Mouse (Mus musculus) lung, postnatal 4 days (tissue): ENCODE measurements around the gene Dnhd1.
"Not testable (repeated sequence)": the region's sequence is repeated elsewhere in the genome, so short reads cannot be mapped to it uniquely, and the experiment has no call there.

Source experiments
- DNase-seq, 2 experiments: peaks; one replicate each; pipeline ENCODE4 v3.0.0; 2021

Dnhd1 gene

DNA sequence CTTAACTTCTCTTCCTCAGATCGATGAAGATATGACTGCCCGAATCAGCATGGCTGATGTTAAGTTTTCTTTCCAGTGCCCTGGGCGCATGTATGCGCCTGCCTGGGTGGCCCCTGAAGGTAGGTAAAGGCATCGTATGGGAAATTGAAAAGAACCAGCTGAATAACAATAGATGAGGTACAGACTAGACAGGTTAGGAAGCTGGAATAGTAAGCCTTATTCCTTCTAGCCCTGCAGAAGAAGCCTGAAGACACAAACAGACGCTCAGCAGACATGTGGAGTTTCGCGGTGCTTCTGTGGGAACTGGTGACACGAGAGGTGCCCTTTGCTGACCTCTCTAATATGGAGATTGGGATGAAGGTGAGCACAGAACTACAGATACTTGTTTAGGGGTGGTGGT is 91.4 kb downstream of the Dnhd1 start:
- no peak for DNase-seq

DNA sequence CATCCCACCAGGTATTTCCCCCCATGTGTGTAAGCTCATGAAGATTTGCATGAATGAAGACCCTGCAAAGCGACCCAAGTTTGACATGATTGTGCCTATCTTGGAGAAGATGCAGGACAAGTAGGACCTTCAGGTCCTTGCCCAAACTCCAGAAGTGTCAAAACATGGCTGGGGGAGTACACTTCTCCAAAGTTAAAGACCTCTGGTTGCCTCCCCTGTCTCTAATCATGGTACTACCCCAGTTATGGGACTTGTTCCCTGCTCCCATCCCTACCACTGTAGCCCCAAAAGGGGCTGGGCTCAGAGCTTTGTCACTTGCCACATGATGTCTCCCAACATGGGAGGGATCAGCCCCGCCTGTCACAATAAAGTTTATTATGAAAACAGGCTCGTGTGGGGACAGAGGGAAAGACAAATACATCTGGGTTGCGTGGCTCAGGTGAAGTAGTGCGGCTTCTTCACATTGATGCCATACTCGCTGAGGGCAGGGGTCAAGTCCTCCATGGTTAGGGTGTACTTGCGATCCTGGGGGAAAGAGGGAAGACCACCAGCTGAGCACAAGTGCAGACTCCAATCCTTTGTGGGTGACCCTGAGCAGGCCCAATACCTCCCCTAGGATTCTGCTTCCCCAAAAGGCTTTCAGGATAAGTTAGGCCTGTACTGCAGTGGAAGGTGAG is 92.0 kb downstream of the Dnhd1 start:
- DNase-seq = not testable (repeated sequence)

DNA sequence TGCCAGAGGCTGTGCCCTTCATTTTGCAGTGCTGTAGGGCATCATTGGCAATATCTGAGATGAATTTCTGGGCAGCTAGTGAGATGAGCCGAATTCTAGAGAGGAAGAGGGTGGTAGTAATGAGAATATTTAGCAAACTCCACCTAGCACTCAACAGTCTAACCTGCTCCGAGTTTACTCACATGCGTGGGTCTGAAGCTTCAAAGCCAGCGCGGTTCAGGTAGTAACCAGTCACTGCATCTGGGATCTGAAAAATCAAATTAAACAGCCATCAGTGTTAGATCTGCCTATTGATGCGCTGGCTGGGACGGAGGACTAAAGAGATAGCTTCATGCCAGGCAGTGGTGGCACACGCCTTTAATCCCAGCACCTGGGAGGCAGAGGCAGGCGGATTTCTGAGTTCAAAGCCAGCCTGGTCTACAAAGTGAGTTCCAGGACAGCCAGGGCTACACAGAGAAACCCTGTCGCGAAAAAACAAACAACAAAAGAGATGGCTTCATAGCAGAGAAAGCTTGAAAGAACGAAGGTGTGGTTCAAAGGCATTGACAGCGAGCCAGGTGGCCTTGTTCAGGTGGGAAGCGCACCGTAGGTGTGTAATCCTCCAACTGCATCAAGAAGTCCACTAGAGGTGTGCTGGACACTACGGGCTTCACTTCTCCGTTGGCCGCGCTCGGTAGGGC is 92.8 kb downstream of the Dnhd1 start:
- DNase-seq = not testable (repeated sequence)

DNA sequence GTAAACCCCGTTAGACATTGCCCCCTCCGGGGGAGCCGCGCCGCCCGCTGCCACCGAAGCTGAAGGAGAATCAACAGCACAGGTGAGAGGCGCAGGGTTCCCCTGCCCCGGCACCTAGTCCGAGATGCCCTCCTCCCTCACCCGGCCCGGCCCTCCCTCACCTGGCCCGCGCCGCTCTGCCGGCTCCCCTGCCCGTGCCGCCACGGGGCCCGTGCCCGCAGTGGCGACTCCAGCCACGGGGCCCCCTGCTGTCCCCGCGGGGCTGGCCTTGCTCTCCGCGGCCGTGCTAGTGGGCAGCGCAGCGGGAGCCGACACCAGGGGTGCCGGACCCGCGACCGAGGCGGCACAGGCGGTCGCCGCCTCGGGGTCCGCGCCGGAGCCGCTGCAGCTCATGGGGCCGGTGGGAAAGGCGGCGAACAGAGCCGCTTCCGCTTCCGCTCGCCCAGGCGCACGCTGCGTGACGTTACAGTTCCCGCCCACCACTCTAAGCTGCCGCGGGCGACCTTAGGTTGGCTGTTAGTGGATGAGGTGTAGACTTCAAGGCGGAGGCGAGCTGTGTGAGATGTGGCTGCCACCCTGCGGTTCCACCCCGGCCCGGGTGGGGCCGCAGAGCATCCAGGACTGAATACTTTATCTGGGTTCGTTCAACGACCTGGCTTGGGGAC is 93.4 kb downstream of the Dnhd1 start, which contains the start of gene Taf10:
Taf10 (minus strand) TSS at position 436 of the 665 bp plus-strand sequence.
- peak; percentile 92 to 93 for DNase-seq

DNA sequence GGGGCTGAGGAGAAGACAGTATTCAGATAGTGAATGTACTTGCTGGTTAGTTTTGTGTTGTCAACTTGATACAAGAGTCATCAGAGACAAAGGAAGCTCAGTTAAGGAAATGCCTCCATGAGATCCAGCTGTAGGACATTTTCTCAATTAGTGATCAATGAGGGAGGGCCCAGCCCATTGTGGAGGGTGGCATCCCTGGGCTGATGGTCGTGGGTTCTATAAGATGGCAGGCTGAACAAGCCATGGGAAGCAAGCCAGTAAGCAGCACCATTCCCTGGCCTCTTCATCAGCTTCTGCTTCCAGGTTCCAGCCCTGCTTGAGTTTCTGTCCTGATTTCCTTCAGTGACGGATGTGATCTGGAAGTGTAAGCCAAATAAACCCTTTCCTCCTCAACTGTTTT is 97.1 kb downstream of the Dnhd1 start:
- DNase-seq = no peak

DNA sequence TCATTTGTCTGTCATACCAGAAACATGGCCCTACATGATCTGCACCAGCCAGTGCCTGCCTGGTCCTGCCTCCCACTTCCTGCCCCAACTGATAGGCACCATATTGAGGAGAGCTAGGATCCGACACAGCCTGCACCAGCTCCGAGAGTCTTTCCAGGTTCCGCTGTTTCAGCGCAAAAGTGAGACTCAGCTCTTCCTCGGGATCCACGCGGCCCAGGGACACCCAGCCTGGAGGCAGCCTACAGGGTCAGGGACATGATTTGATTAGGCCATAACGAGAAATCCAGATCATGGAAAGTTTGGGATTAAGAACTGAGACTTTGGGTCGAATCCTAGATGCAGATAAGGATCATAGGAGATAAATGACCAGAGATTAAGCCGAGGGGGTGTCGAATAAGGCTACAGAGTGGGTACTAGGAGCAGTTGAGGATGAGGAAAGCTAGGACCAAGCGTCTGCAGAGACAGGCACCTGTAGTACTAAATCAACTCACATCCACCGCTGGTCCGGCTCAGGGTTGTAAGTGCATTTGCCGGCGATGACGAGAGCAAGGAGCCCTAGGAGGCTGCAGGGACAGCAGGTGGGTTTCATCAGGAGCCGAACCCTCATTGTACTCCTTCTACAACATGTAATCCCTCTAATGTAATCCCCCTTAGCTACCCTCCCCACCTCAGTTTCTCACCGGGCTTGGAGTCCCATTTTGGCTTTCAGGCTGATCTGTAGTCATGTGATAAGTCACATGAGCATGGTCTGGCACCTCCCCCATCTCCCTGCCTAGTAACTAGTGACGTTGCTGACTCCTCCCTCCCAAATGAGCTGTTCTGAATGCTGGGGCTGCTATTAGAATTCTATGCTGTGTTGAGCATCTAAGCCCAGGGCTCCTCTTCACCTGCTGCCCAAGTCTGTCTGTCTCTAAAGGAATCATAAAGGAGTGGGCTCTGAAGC is 101.1 kb downstream of the Dnhd1 start, which contains the start of gene Tpp1:
Tpp1 (minus strand) TSS at position 745 of the 943 bp plus-strand sequence.
- DNase-seq = peak; percentile 90 to 94

DNA sequence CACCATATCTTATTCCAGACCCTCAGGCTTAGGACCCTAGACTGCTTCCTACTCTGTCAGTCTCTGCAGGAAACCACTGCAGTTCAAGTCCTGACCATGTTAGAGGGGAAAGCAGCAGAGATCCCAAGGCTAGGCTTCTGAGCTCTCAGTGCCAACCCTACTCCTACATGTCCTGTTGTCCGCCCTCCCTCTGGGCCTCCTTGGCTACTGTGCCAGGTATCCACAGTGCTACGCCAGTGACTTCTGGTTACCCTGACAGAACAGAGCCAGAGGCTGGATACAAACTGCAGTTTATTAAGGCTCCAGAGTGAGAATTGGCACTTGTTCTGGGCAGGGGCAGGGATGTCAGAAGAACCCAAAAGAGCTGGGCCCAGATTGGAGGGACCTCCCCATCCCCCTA is 102.1 kb downstream of the Dnhd1 start:
- no peak for DNase-seq

DNA sequence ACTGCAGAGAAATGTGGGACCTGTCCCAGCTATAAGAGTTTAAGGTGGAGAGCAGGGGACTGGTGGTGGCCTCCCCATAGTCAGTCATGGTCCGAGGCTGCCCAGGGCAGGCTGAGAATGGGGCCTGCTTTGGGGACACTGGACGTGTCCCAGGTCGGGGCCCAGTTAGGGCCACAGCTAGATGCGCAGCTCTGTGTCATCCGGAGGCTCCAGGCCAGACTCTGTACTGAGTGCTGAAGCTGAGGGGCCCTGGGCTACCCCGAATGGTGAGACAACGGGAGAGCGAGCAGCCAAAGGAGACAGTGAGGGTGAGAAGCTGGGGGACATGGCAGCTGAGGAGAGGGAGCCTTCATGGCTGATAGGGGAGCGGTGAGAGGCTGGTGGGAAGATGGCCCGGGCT is 102.7 kb downstream of the Dnhd1 start:
- no peak for DNase-seq

DNA sequence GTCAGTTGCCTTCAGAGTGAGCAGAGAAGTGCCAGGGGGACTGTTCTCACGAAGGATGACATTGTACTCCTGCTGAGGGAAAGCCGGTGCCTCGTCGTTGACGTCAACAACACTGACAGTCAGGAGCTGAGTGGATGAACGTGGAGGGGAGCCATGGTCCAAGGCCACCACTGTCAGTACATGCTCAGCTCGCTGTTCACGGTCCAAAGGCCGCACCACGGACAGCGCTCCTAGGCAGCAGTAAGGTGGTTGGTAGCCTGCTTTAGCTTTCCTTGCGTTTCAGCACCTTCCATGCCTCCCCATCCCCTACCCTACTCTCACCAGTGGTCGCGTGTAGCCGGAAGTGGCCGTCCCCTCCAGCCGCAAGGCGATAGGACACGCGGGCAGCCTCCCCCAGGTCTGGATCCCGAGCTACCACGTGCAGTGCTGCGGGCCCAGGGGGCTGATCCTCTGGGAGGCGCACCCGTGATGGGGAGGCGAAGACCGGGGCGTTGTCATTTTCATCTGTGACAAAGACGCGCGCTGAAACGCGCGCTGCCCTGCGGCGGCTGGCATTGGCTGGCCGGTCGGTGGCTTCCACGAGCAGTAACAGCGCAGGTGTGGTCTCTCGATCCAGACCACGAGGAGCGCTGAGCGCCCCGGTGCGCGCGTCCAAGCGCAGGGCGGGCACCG is 111.3 kb downstream of the Dnhd1 start:
- DNase-seq = no peak

DNA sequence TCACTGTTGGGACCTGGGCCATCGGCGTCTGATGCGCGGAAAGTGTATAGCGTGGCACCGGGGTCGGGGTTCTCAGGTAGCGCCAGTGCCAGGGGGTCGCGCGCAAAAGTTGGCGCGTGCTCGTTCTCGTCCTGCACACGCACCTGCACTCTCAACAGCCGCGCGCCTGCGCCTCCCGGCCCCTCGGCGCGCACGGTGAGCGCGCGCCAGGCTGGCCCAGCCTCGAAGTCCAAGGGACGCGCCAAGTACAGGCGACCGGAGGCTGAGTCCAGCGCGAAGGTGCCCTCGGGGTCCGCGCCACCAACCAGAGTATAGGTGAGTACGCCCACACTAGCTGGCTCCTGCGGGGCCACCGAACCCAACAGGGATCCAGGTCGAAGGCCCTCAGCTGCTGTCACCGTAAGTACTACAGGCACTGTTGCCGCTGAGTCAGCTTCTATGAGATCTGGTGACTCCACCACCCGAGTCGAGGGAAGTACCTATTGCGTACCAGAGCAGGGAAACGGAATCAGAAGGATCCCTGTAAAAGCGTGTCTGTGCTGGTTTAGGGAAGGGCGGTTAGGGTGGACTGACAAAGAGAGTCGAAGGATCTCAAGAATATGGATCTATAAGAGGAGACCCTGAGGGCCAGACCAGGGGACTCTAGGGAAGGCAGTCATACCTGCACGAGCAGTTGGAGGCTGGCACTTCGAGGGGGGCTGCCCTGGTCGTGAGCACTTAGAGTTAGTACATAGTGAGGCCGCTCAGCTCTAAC is 112.1 kb downstream of the Dnhd1 start:
- DNase-seq = no peak

DNA sequence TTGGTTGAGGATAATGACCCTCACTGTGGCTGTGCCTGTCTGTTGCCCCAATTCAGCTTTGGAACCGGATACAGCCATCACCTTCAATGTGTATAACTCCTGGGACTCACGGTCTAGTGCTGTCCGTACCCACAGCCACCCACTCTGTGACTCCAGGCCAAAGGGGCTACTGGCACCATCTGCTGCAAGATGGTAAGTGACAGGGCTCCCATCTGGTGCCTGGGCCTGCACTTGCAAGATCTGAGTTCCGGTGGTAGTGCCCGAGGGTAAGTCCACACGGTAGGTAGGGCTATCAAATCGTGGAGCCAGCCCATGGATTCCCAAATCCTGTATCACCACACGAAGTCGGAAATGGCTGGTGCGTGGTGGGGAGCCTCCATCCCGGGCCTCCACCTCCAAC is 113.7 kb downstream of the Dnhd1 start:
- no peak for DNase-seq

DNA sequence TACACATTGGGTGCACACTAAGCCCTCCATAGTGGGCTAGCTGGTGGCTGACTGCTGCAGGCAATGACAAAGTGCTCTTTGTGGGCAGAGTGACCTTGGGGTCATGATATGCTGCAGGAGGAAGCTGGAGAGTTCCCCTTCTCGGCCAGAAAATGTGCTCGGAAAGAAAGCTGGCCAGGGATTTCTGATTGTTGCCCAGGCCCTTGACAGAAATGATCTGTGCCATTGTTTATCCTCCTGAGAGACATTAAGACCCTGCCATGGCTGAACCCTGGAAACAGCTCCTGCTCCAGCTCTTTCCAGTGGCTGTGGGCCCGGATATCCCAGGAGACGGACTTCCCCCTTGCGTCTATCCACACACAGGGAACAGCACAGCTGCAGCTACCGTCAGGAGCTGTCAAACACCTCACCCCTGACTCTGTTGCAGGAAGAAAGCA is 117.1 kb downstream of the Dnhd1 start:
- peak; percentile 38 to 63 for DNase-seq

DNA sequence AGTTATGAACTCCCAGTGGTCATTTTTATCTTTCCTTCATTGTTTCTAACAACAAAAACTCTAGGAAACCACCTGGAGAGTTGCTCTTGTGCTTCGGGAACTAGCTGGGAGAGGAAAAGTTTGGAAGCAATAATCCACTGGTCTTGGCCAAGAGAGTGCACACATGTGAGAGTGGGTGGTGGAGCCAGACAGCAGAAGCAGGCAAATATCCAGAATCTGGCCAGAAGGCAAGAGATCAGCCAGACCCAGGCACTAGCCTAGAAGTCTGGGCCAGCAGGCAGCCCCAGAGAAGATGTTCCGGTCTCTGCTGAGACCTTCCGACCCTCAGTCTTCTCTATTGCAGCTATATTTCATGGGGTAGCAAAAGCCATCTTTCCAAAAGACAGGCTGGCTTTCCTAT is 119.3 kb downstream of the Dnhd1 start:
- no peak for DNase-seq
